Mouse (Mus musculus): ENCODE measurements around the gene Dgke.
"Not testable (repeated sequence)": the region's sequence is repeated elsewhere in the genome, so short reads cannot be mapped to it uniquely, and the experiment has no call there.

Dgke gene

GRCm38 (mm10) chr11:89066750-89067149, at the start of gene Dgke:
TSS of gene Dgke (minus strand) at chr11:89066850.
- no peak for DNase-seq (ENCODE audit: low spot score)

- DNase-seq (ENCODE audit: low spot score), result peak; percentile 20
These were observed 40.6 kb upstream of the Dgke start for GRCm38 (mm10) chr11:89107180-89107807.

GRCm38 (mm10) chr11:89105823-89106222, 39.2 kb upstream of the Dgke start:
- no peak for DNase-seq (ENCODE audit: low spot score)

GRCm38 (mm10) chr11:89105211-89105610, 38.6 kb upstream of the Dgke start:
- DNase-seq (ENCODE audit: low spot score), result no peak

GRCm38 (mm10) chr11:89103166-89103565, 36.5 kb upstream of the Dgke start:
- DNase-seq (ENCODE audit: low spot score), result no peak

GRCm38 (mm10) chr11:89100826-89101321, 34.2 kb upstream of the Dgke start:
- DNase-seq (ENCODE audit: low spot score), result no peak

- peak; percentile 69 for DNase-seq (ENCODE audit: low spot score)
These were observed 33.8 kb upstream of the Dgke start for GRCm38 (mm10) chr11:89100403-89100802.

GRCm38 (mm10) chr11:89098930-89099329, 32.3 kb upstream of the Dgke start:
- DNase-seq (ENCODE audit: low spot score), result no peak

- no peak for DNase-seq (ENCODE audit: low spot score)
These were observed 31.6 kb upstream of the Dgke start for GRCm38 (mm10) chr11:89098083-89098835.

- DNase-seq (ENCODE audit: low spot score), result not testable (repeated sequence)
These were observed 30.6 kb upstream of the Dgke start for GRCm38 (mm10) chr11:89097292-89097691.

- no peak for DNase-seq (ENCODE audit: low spot score)
These were observed 28.7 kb upstream of the Dgke start for GRCm38 (mm10) chr11:89095306-89095705.

GRCm38 (mm10) chr11:89092714-89093113, 26.1 kb upstream of the Dgke start:
- no peak for DNase-seq (ENCODE audit: low spot score)

- not testable (repeated sequence) for DNase-seq (ENCODE audit: low spot score)
These were observed 23.7 kb upstream of the Dgke start for GRCm38 (mm10) chr11:89090359-89090758.

- no peak for DNase-seq (ENCODE audit: low spot score)
These were observed 22.1 kb upstream of the Dgke start for GRCm38 (mm10) chr11:89088754-89089153.

- DNase-seq (ENCODE audit: low spot score), result no peak
These were observed 19.7 kb upstream of the Dgke start for GRCm38 (mm10) chr11:89086208-89086809.

GRCm38 (mm10) chr11:89084601-89085000, 18.0 kb upstream of the Dgke start:
- DNase-seq (ENCODE audit: low spot score), result no peak

GRCm38 (mm10) chr11:89082691-89083090, 16.0 kb upstream of the Dgke start:
- DNase-seq (ENCODE audit: low spot score), result not testable (repeated sequence)

GRCm38 (mm10) chr11:89081906-89082305, 15.3 kb upstream of the Dgke start:
- not testable (repeated sequence) for DNase-seq (ENCODE audit: low spot score)

- DNase-seq (ENCODE audit: low spot score), result no peak
These were observed 12.5 kb upstream of the Dgke start for GRCm38 (mm10) chr11:89078996-89079680.

GRCm38 (mm10) chr11:89078305-89078704, 11.7 kb upstream of the Dgke start:
- DNase-seq (ENCODE audit: low spot score), result no peak

- no peak for DNase-seq (ENCODE audit: low spot score)
These were observed 11.0 kb upstream of the Dgke start for GRCm38 (mm10) chr11:89077601-89078000.

GRCm38 (mm10) chr11:89076370-89076821, 9.7 kb upstream of the Dgke start:
- no peak for DNase-seq (ENCODE audit: low spot score)
